In the genomic region with DNA sequence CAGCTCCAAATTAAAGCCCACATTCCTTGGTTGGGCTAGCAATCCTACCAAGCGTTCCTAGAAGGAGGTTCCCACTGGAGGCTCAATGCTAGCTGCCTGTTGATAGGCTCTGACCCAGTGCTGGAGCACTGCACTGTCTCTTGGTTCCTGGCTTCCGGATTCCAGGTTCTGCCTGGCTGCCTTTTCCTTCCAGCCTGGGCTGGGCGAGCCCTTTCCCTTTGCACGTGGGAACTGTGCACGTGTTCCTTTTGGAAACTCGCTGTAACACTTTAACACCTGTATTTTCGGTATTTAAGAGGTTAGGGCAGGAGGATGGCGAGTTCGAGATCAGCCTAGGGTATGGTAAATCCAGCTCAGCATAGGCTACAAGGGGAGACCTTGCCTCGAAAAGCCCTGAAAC, we compare ENCODE assay signal across 7 mouse cellular contexts. TPM values are rescaled to one million over a fixed set of nuclear protein-coding genes. Genes with fewer than 3 reads are reported as not detected.
DNase-seq lines count a peak whose midpoint lies in the region; ATAC-seq and TF ChIP-seq lines count a peak whose summit lies in the region.

No protein-coding gene starts in this region.

- TF ChIP-seq CTCF in kidney, postnatal 0 days (IDR thresholded peaks at IDR 0.05; ENCODE audit: low read depth), result no peak

- 75% methylated on average over 10 of the region's 10 CpGs for WGBS in heart, embryonic 13.5 days
- WGBS in kidney, postnatal 0 days, result 39% methylated on average over 10 of the region's 10 CpGs
- WGBS in midbrain, embryonic 10.5 days, result 63% methylated on average over 10 of the region's 10 CpGs

- H3K27me3 ChIP-seq in heart, embryonic 13.5 days (replicated peaks), result no peaks in the 10 kb centered on the region
- H3K27me3 ChIP-seq in kidney, postnatal 0 days (ENCODE audit: insufficient read depth, low read length), result no peaks in the 10 kb centered on the region
- H3K27me3 ChIP-seq in midbrain, embryonic 10.5 days (ENCODE audit: low read depth, poor library complexity, severe bottlenecking), result no peaks in the 10 kb centered on the region

- peak overlapping the region; percentile 74 for H3K4me3 ChIP-seq in ES-E14 (ENCODE audit: insufficient read depth in 1 of 2, low read depth in 1 of 2, low read length in 2 of 2, poor library complexity in 1 of 2, severe bottlenecking in 1 of 2)
- H3K4me3 ChIP-seq in heart, embryonic 13.5 days, result peak overlapping the region; percentile 58
- peak overlapping the region; percentile 38; the same call in 1 of the 2 replicates for H3K4me3 ChIP-seq in kidney, postnatal 0 days (replicated peaks; ENCODE audit: low read depth, low read length)
- H3K4me3 ChIP-seq in midbrain, embryonic 10.5 days, result peak overlapping the region; percentile 99

- peak overlapping the region; percentile 93 for H3K9ac ChIP-seq in ES-E14 (ENCODE audit: insufficient read depth, low read depth, low read length, poor library complexity, severe bottlenecking)
- peak overlapping the region; percentile 87 for H3K9ac ChIP-seq in heart, embryonic 13.5 days
- H3K9ac ChIP-seq in kidney, postnatal 0 days (ENCODE audit: low read depth, low read length), result 0 out of 2 replicates have a peak overlapping the region, but pooled peaks have one; percentile 52

- ATAC-seq in heart, embryonic 13.5 days (ENCODE audit: extremely low read depth, insufficient number of reproducible peaks, low FRiP score, low TSS enrichment), result no peak
- 0 out of 2 replicates have a peak, but pooled peaks have one; percentile 7 for ATAC-seq in kidney, postnatal 0 days (replicated peaks; ENCODE audit: low FRiP score, low read depth)
- ATAC-seq in megakaryocyte-erythroid progenitor cell, adult 5-6 weeks (replicated peaks; ENCODE audit: low FRiP score, low TSS enrichment, poor library complexity, severe bottlenecking), result no peak

- in situ Hi-C loops in ES-E14 (cut with MboI; ENCODE audit: low sequenced_read_pairs in 2 of 2, unreplicated experiment in 2 of 2), result no loop called here

- no peaks in the 10 kb centered on the region for H3K9me3 ChIP-seq in ES-E14 (ENCODE audit: control insufficient read depth, insufficient read depth, low read depth, low read length)
- H3K9me3 ChIP-seq in heart, embryonic 13.5 days, result no peaks in the 10 kb centered on the region
- H3K9me3 ChIP-seq in kidney, postnatal 0 days (replicated peaks; ENCODE audit: low read length), result no peaks in the 10 kb centered on the region
- H3K9me3 ChIP-seq in midbrain, embryonic 10.5 days (replicated peaks), result no peaks in the 10 kb centered on the region

- H3K4me1 ChIP-seq in ES-E14 (ENCODE audit: control insufficient read depth in 2 of 2, insufficient read depth in 2 of 2, low read length in 2 of 2, poor library complexity in 1 of 2), result no peaks in the 10 kb centered on the region; a peak in 1 of 4 replicates
- peaks cover 26% of the 10 kb centered on the region for H3K4me1 ChIP-seq in heart, embryonic 13.5 days
- H3K4me1 ChIP-seq in kidney, postnatal 0 days (replicated peaks; ENCODE audit: insufficient read depth, low read length), result peaks cover 11% of the 10 kb centered on the region; the same call in 1 of the 2 replicates
- peaks cover 24% of the 10 kb centered on the region for H3K4me1 ChIP-seq in midbrain, embryonic 10.5 days

- peak overlapping the region; percentile 91 for H3K4me2 ChIP-seq in heart, embryonic 13.5 days
- peak overlapping the region; percentile 62 for H3K4me2 ChIP-seq in kidney, postnatal 0 days (ENCODE audit: low read length)

- peak overlapping the region; percentile 92 for H3K27ac ChIP-seq in ES-E14 (ENCODE audit: insufficient read depth, low read depth, low read length, poor library complexity, severe bottlenecking)
- H3K27ac ChIP-seq in heart, embryonic 13.5 days (replicated peaks), result peak overlapping the region; percentile 95
- H3K27ac ChIP-seq in kidney, postnatal 0 days, result peak overlapping the region; percentile 93
- peak overlapping the region; percentile 93 for H3K27ac ChIP-seq in midbrain, embryonic 10.5 days (replicated peaks)

- peaks cover 5% of the 10 kb centered on the region; the same call in 1 of the 2 replicates for H3K36me3 ChIP-seq in ES-E14 (ENCODE audit: control insufficient read depth, insufficient read depth, low read length, poor library complexity, severe bottlenecking)
- H3K36me3 ChIP-seq in heart, embryonic 13.5 days, result peaks cover 17% of the 10 kb centered on the region
- no peaks in the 10 kb centered on the region for H3K36me3 ChIP-seq in kidney, postnatal 0 days (ENCODE audit: insufficient read depth, low read length)
- H3K36me3 ChIP-seq in midbrain, embryonic 10.5 days, result peaks cover 24% of the 10 kb centered on the region

- peak; percentile 69 for DNase-seq in ES-E14 (ENCODE audit: low read depth, low spot score)
- peak; percentile 95 for DNase-seq in ZHBTc4 (ENCODE audit: low read depth, low spot score)
- DNase-seq in kidney, postnatal 0 days (ENCODE audit: low spot score), result peak; percentile 82
- peak; percentile 27 for DNase-seq in midbrain, embryonic 10.5 days (ENCODE audit: low spot score)
- no peak for DNase-seq in gastrocnemius, postnatal 10 days

TF ChIP-seq in ES-E14, 5 proteins besides CTCF, POLR2A, EP300 and RAD21:
- TF ChIP-seq ZC3H11A (IDR thresholded peaks at IDR 0.05; ENCODE audit: borderline replicate concordance, low read depth, low read length) (no peak), MAFK (IDR thresholded peaks at IDR 0.05; ENCODE audit: insufficient read depth, low read depth, low read length) (no peak), ZNF384 (IDR thresholded peaks at IDR 0.05; ENCODE audit: low read depth, low read length) (no peak), CHD2 (IDR thresholded peaks at IDR 0.05; ENCODE audit: low read depth, low read length) (no peak), HCFC1 (IDR thresholded peaks at IDR 0.05; ENCODE audit: borderline replicate concordance, insufficient read depth, low read length) (no peak)
TF ChIP-seq in ES-E14: peak in this region for 0.

RNA-seq across cellular contexts. Expression of a gene that starts 1.5 kb away (rescaled TPM):
- total RNA-seq in ES-E14 (2012; rRNA removed), result 178 and 189 TPM in 2 replicates
- 111 and 113 TPM in 2 replicates for polyA plus RNA-seq in heart, embryonic 13.5 days (2015; fragmentation: Nextera tagmentation; extraction: Ambion mirVana)
- 109 and 119 TPM in 2 replicates for polyA plus RNA-seq in kidney, postnatal 0 days (2015; fragmentation: Nextera tagmentation; extraction: Ambion mirVana)
- polyA plus RNA-seq in midbrain, embryonic 10.5 days (2016; fragmentation: Nextera tagmentation; extraction: Ambion mirVana), result 258 and 281 TPM in 2 replicates
- total RNA-seq in megakaryocyte-erythroid progenitor cell, adult 5-6 weeks (2014; fragmentation: Nextera tagmentation), result 102 and 106 TPM in 2 replicates
- 128 and 135 TPM in 2 replicates for total RNA-seq in megakaryocyte-erythroid progenitor cell, adult 5-6 weeks (2017)
- 10 to 100 TPM; 66.0 to 69.4 TPM for total RNA-seq in gastrocnemius, postnatal 10 days (2021)

RNA-seq across cellular contexts. Expression of a gene that starts 7.0 kb away (rescaled TPM):
- total RNA-seq in ES-E14 (2012; rRNA removed), result 371 and 407 TPM in 2 replicates
- polyA plus RNA-seq in heart, embryonic 13.5 days (2015; fragmentation: Nextera tagmentation; extraction: Ambion mirVana), result 283 and 302 TPM in 2 replicates
- 495 and 517 TPM in 2 replicates for polyA plus RNA-seq in kidney, postnatal 0 days (2015; fragmentation: Nextera tagmentation; extraction: Ambion mirVana)
- polyA plus RNA-seq in midbrain, embryonic 10.5 days (2016; fragmentation: Nextera tagmentation; extraction: Ambion mirVana), result 229 and 231 TPM in 2 replicates
- 212 and 229 TPM in 2 replicates for total RNA-seq in megakaryocyte-erythroid progenitor cell, adult 5-6 weeks (2014; fragmentation: Nextera tagmentation)
- 42.7 and 68.1 TPM in 2 replicates for total RNA-seq in megakaryocyte-erythroid progenitor cell, adult 5-6 weeks (2017)
- total RNA-seq in gastrocnemius, postnatal 10 days (2021), result 10 to 100 TPM; 66.8 to 84.1 TPM

RNA-seq across cellular contexts. Expression of a gene that starts 45.0 kb away (rescaled TPM):
- 411 and 485 TPM in 2 replicates for total RNA-seq in ES-E14 (2012; rRNA removed)
- 1,654 and 1,741 TPM in 2 replicates for polyA plus RNA-seq in heart, embryonic 13.5 days (2015; fragmentation: Nextera tagmentation; extraction: Ambion mirVana)
- 1,281 and 1,429 TPM in 2 replicates for polyA plus RNA-seq in kidney, postnatal 0 days (2015; fragmentation: Nextera tagmentation; extraction: Ambion mirVana)
- 333 and 416 TPM in 2 replicates for polyA plus RNA-seq in midbrain, embryonic 10.5 days (2016; fragmentation: Nextera tagmentation; extraction: Ambion mirVana)
- total RNA-seq in megakaryocyte-erythroid progenitor cell, adult 5-6 weeks (2014; fragmentation: Nextera tagmentation), result not detected in 2 replicates
- not detected in 2 replicates for total RNA-seq in megakaryocyte-erythroid progenitor cell, adult 5-6 weeks (2017)
- 1,000 to 10,000 TPM; 2,118 to 2,804 TPM for total RNA-seq in gastrocnemius, postnatal 10 days (2021)

Comparison
In these comparisons a context has a peak if more than half of its experiments do, and no peak if none do; other contexts are left out.
1. H3K4me3 ChIP-seq: peak in every context shown above with its lines; median percentile 99 in midbrain, embryonic 10.5 days; 74 in ES-E14; 58 in heart, embryonic 13.5 days; 38 in kidney, postnatal 0 days.
2. RNA of a gene that starts 45.0 kb away (total RNA-seq): 2,118 to 2,804 TPM in gastrocnemius, postnatal 10 days and 411 to 485 TPM in ES-E14; not detected in megakaryocyte-erythroid progenitor cell, adult 5-6 weeks; every median in the first group is over 100 times any median in the second.
3. Peak in every context shown above with its lines, with median percentiles within 50 percentile points of each other: H3K27ac ChIP-seq and H3K9ac ChIP-seq.